Comparison of ENCODE assay signal across 8 mouse cellular contexts in the genomic region with DNA sequence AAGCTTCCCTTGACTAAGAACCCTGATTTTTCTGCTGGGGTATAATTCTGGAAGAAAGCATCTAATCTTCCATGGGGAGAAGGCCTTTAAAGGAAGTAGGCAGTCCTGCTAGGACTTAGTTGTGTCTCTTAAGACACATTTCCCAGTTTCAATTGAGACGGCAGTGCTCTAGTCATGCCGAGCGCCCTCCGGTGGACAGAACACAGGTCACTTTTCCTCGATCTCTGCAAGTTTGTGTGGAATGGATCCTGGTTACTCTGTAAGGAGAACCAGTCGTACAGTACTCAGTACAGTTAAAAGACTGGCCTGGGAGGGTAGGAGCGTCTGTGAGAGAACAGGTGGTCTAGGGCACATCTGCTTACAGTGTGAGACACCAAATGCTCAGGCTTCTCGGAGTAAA. TPM values are rescaled to one million over a fixed set of nuclear protein-coding genes. Genes with fewer than 3 reads are reported as not detected.
DNase-seq lines count a peak whose midpoint lies in the region; ATAC-seq and TF ChIP-seq lines count a peak whose summit lies in the region.

No protein-coding gene starts in this region.

- H3K9ac ChIP-seq in hindbrain, embryonic 13.5 days, result peak overlapping the region; percentile 88

- 24% methylated on average over 8 of the region's 8 CpGs for WGBS in thymus, adult 2 months
- WGBS in hindbrain, embryonic 13.5 days, result 18% methylated on average over 8 of the region's 8 CpGs

- no peak overlapping the region for H3K27ac ChIP-seq in thymus, adult 2 months (ENCODE audit: control insufficient read depth, insufficient read depth, low read length)
- H3K27ac ChIP-seq in hindbrain, embryonic 13.5 days, result no peak overlapping the region

- H3K36me3 ChIP-seq in thymus, adult 2 months (ENCODE audit: control insufficient read depth, insufficient read depth, low read length), result no peaks in the 10 kb centered on the region
- no peaks in the 10 kb centered on the region for H3K36me3 ChIP-seq in hindbrain, embryonic 13.5 days

- DNase-seq in thymus, adult 2 months, result peak; percentile 39
- DNase-seq in thymus, adult 18-20 months, result no peak
- peak; percentile 84 to 89 for DNase-seq in cerebellum, postnatal 14 days
- DNase-seq in left cerebral cortex, postnatal 14 days (ENCODE audit: low spot score in 2 of 2), result peak; percentile 72 to 83
- DNase-seq in spleen, postnatal 10 days (ENCODE audit: low spot score in 2 of 2), result peak; percentile 49 to 81

- peak overlapping the region; percentile 97 for H3K4me2 ChIP-seq in hindbrain, embryonic 13.5 days

- intact Hi-C loops in left cerebral cortex, postnatal 14 days (cut with DNase I), result loop anchor here (5.0 to 10.0 kb wide), 2 partner anchors 162 to 244 kb away; no protein-coding TSS in a partner anchor

- ATAC-seq in frontal cortex, adult (ENCODE audit: low TSS enrichment), result peak; percentile 31; the same call in 1 of the 2 replicates
- ATAC-seq in hindbrain, embryonic 13.5 days (ENCODE audit: low FRiP score), result no peak
- peak; percentile 33 for ATAC-seq in megakaryocyte progenitor cell, adult 5-6 weeks (replicated peaks; ENCODE audit: poor library complexity)

- H3K4me1 ChIP-seq in thymus, adult 2 months (replicated peaks; ENCODE audit: control insufficient read depth, insufficient read depth, low read length), result peaks cover 22% of the 10 kb centered on the region
- H3K4me1 ChIP-seq in hindbrain, embryonic 13.5 days (replicated peaks), result peaks cover 67% of the 10 kb centered on the region

- TF ChIP-seq POLR2A in thymus, adult 2 months (IDR thresholded peaks at IDR 0.05; ENCODE audit: control insufficient read depth, extremely low read depth, insufficient read depth, low read length, poor library complexity), result no peak

- H3K27me3 ChIP-seq in thymus, adult 2 months (ENCODE audit: control insufficient read depth, insufficient read depth, low read length), result no peaks in the 10 kb centered on the region
- H3K27me3 ChIP-seq in hindbrain, embryonic 13.5 days, result no peaks in the 10 kb centered on the region

- no peaks in the 10 kb centered on the region for H3K9me3 ChIP-seq in hindbrain, embryonic 13.5 days

- no peak overlapping the region for H3K4me3 ChIP-seq in thymus, adult 2 months (ENCODE audit: control insufficient read depth, insufficient read depth, low read length)
- H3K4me3 ChIP-seq in hindbrain, embryonic 13.5 days, result peak overlapping the region; percentile 89

- TF ChIP-seq CTCF in thymus, adult 2 months (IDR thresholded peaks at IDR 0.05; ENCODE audit: borderline replicate concordance, control insufficient read depth, extremely low read depth, insufficient read depth, low read length, poor library complexity), result no peak

RNA-seq across cellular contexts. Expression of gene Ctnnb1, which starts 7.3 kb away (rescaled TPM):
- 115 and 117 TPM in 2 replicates for polyA plus RNA-seq in thymus, adult 2 months (2012; rRNA removed)
- polyA plus RNA-seq in hindbrain, embryonic 13.5 days (2015; fragmentation: Nextera tagmentation; extraction: Ambion mirVana), result 422 and 424 TPM in 2 replicates
- total RNA-seq in left cerebral cortex, postnatal 14 days (2021), result 100 to 1,000 TPM; 615 to 674 TPM
- 308 and 319 TPM in 2 replicates for total RNA-seq in megakaryocyte progenitor cell, adult 5-6 weeks (2015)
- total RNA-seq in megakaryocyte progenitor cell, adult 5-6 weeks (2017), result 339 and 406 TPM in 2 replicates

Comparison
In these comparisons a context has a peak if more than half of its experiments do, and no peak if none do; other contexts are left out.
1. DNase-seq: peak in thymus, adult 2 months (single experiment), cerebellum, postnatal 14 days (2 of 2), left cerebral cortex, postnatal 14 days (2 of 2) and spleen, postnatal 10 days (2 of 2); none in thymus, adult 18-20 months (0 of 2).